Mouse (Mus musculus) heart, adult 2 months (tissue): Measurements from ENCODE around the gene Nr6a1. TPM values are rescaled to one million over a fixed set of nuclear protein-coding genes. Genes with fewer than 3 reads are reported as not detected.

ENCODE experiments used
- DNase-seq, 2 experiments: peaks; one replicate each; pipeline ENCODE4 v3.0.0; 2021
- H3K27ac ChIP-seq: fragments of 200-600 bp; 2 replicates; pipeline ENCODE4 v1.8.1; 2022
- H3K27me3 ChIP-seq: fragments of 200-500 bp; 2 replicates; pipeline ENCODE4 v1.6.1; 2012; ENCODE audit warnings: mild to moderate bottlenecking, low read length, inconsistent platforms, mixed read lengths; ENCODE audit not compliant: control insufficient read depth, insufficient read depth
- H3K36me3 ChIP-seq: fragments of 200-500 bp; 2 replicates; pipeline ENCODE4 v1.6.1; 2012; ENCODE audit warnings: low read length, inconsistent platforms; ENCODE audit not compliant: control insufficient read depth, insufficient read depth
- H3K4me1 ChIP-seq: fragments of 200-500 bp; 2 replicates; pipeline ENCODE4 v1.6.1; 2011; ENCODE audit warnings: low read length; ENCODE audit not compliant: control insufficient read depth, insufficient read depth
- H3K4me3 ChIP-seq: fragments of 200-600 bp; 2 replicates; pipeline ENCODE4 v1.8.1; 2022
- H3K79me2 ChIP-seq: fragments of 200-500 bp; replicated peaks from 2 replicates; pipeline ENCODE4 v1.6.1; 2012; ENCODE audit warnings: mild to moderate bottlenecking, inconsistent platforms, low read length, moderate library complexity, mixed read lengths; ENCODE audit not compliant: control insufficient read depth, insufficient read depth
- H3K9ac ChIP-seq: fragments of 200-500 bp; 2 replicates; pipeline ENCODE4 v1.6.1; 2012; ENCODE audit warnings: low read depth, mild to moderate bottlenecking, control low read depth, inconsistent platforms, low read length, mixed read lengths
- CTCF ChIP-seq: fragments of 200-600 bp; IDR thresholded peaks from 2 replicates; pipeline ENCODE4 v1.8.1; 2022; ENCODE audit warnings: antibody characterized with exemption, mild to moderate bottlenecking, moderate library complexity
- EP300 ChIP-seq: fragments of 200-500 bp; IDR thresholded peaks from 2 replicates; pipeline ENCODE4 v1.6.1; 2011; ENCODE audit warnings: low read depth, low read length, control low read depth; ENCODE audit not compliant: insufficient read depth
- POLR2A ChIP-seq: fragments of 200-500 bp; IDR thresholded peaks from 2 replicates; pipeline ENCODE4 v1.6.1; 2011; ENCODE audit warnings: mild to moderate bottlenecking, low read depth, low read length, control low read depth; ENCODE audit not compliant: insufficient read depth
- WGBS: fragments of 180-500 bp; shearing (Covaris S2); methylation state at CpG from one replicate; pipeline ENCODE4 v1.1.7; 2018; 5-methylcytosine and 5-hydroxymethylcytosine counted together
- intact Hi-C: fragments of 180-260 bp; cut with DNase I; formaldehyde crosslinking; loops from one replicate; pipeline ENCODE4 v1.15.1; 2025
- polyA plus RNA-seq: library from polyadenylated mRNA; depleted of rRNA; stranded (reverse); fragments of >200 nt; gene quantifications from 2 replicates; pipeline ENCODE4 v1.2.3, GENCODE M21; 2012
- total RNA-seq, 2 experiments: library from RNA; stranded (reverse); gene quantifications; 2 replicates each; pipeline ENCODE4 v1.2.3; 2021

The Nr6a1 gene
- total and polyA plus RNA-seq, 3 experiments: 1.2 to 1.4 (median 1.3) TPM

DNA sequence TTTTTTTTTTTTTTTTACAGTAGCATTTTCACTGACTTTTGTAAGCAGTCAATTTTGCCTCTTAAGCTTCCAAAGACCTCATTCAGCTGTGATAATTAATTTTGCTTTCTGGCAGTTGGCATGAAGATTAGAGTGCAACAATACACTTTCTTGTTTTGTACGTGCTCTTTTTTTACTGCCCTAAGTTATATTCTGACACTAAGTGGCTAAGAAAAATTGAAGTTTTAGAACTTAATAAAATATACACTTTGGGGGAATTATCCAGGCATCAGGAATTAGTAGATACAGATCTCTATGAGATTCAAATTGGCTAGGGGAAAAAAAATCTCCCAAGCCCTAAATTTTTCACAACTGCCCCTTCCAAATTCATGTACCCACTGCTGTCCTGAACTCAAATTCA, 144.8 kb downstream of the Nr6a1 start:
- TF ChIP-seq EP300: no peak
- no peak for TF ChIP-seq CTCF
- TF ChIP-seq POLR2A: no peak
- H3K4me1 ChIP-seq: no peaks in the 10 kb centered on the region
- no peaks in the 10 kb centered on the region for H3K27me3 ChIP-seq
- H3K79me2 ChIP-seq: no peaks in the 10 kb centered on the region
- no peak for DNase-seq
- intact Hi-C loops: no loop called here
- no peak overlapping the region for H3K4me3 ChIP-seq
- WGBS: 51% methylated on average over 1 of the region's 1 CpGs
- no peak overlapping the region for H3K9ac ChIP-seq
- H3K27ac ChIP-seq: no peak overlapping the region
- no peaks in the 10 kb centered on the region for H3K36me3 ChIP-seq

DNA sequence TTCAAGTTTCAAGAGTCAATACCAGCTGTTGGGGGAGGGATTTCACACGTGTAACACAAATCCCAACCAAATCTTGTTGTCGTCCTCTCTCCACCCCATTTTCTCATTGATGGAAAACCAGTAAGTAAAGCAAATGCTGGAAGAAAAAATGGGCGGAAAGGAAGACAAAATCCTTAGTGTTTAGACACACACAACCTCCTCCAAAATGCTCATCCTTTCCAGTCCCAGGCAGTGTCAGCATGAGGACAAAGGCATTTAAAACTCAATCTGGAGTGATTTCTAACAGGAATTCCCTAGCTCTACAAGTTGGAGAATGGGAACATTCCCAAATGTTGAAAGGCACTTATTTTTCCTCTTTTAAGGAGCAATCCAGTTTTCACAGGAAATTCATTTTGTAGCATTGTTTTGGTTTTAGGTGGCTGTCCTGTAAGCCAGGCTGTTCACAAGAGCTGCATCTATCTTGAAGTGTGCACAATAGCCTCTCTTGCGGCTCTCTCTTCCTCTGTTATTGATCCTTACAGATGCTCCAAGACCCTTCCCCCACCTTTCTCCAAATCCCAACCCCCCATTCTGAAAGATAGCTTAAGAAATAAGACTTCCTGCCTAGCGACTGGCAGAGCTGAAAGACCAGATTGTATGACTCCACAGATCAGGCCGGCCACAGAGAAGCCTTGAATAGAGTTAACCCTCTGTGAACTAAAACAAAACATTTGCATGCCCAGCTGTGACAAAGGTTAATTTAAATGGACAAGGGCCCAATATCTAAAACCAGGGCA, 145.4 kb downstream of the Nr6a1 start:
- no peak overlapping the region for H3K27ac ChIP-seq
- 26% methylated on average over 6 of the region's 6 CpGs for WGBS
- intact Hi-C loops: no loop called here

DNA sequence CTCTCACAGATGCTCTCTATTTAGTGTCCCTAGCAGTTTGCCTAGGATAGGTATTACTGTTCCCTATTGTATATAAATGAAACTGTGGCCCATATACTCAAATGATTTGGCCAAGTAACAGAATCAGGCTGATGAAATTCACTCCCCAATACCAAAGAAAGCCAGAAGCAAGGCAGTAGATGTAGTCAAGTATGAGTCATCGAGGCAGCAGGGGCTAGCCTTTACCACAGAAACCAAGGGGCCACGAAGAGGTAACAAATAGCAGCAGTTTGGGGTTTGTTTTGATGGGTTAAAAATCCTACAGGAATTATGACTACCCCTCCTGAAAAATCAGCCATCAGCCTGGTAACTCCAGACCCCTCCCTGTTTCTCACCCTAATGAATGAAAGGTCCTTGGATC, 147.5 kb downstream of the Nr6a1 start:
- H3K4me1 ChIP-seq: no peaks in the 10 kb centered on the region
- intact Hi-C loops: no loop called here
- no peak overlapping the region for H3K9ac ChIP-seq
- no peak for DNase-seq
- WGBS: 79% methylated on average over 2 of the region's 2 CpGs
- no peaks in the 10 kb centered on the region for H3K79me2 ChIP-seq
- no peak for TF ChIP-seq CTCF
- no peak for TF ChIP-seq EP300
- no peak for TF ChIP-seq POLR2A
- H3K27me3 ChIP-seq: no peaks in the 10 kb centered on the region
- H3K27ac ChIP-seq: no peak overlapping the region
- no peaks in the 10 kb centered on the region for H3K36me3 ChIP-seq
- no peak overlapping the region for H3K4me3 ChIP-seq

More for the DNA sequence above, 145.4 kb downstream of the Nr6a1 start:
- H3K79me2 ChIP-seq: no peaks in the 10 kb centered on the region
- no peak overlapping the region for H3K9ac ChIP-seq
- no peak overlapping the region for H3K4me3 ChIP-seq
- no peak for DNase-seq
- no peaks in the 10 kb centered on the region for H3K36me3 ChIP-seq
- TF ChIP-seq POLR2A (no peak), EP300 (no peak)
- H3K4me1 ChIP-seq: no peaks in the 10 kb centered on the region
- no peaks in the 10 kb centered on the region for H3K27me3 ChIP-seq

DNA sequence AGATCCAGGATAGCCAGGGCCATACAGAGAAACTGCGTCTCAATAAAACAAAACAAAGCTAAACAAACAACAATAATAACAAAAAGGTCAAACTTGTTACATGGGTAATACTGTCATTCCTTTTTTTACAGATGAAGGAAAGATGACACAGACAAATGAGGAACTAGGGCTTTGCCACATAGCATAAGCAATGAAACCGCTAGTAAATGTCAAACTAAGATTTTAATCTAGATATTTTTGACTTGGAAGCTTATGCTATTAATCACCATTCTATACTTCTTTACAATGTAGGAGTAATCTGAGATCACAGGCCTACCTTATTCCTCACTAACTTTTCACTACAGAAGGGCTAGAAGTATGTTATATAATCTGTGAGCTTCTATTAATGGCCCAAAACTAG, 150.2 kb downstream of the Nr6a1 start:
- no peak for TF ChIP-seq CTCF
- TF ChIP-seq EP300: no peak
- no peak for TF ChIP-seq POLR2A
- Histone ChIP-seq H3K27ac (no peak overlapping the region), H3K9ac (no peak overlapping the region), H3K4me1 (no peaks in the 10 kb centered on the region), H3K79me2 (no peaks in the 10 kb centered on the region), H3K36me3 (no peaks in the 10 kb centered on the region), H3K27me3 (no peaks in the 10 kb centered on the region), H3K4me3 (no peak overlapping the region)
- DNase-seq: no peak
- WGBS: 87% methylated on average over 2 of the region's 2 CpGs
- intact Hi-C loops: no loop called here

DNA sequence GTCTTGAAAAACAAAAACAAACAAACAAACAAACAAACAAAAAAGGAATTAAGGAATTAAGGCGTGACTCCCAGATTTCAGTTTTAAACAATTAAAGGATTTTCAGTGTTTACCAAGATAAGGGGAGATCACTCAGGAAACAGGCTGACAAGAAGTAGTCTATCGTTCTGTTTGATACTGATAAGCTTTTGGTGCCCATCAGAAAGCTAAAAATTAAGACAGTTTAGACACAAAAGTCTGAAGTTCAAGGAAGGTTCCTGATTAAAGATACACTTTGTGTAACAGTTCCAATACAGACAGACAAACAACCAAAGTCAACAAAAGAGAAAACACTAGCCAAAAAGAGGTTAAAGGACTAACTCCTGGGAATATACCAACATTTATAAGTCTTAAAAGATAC, 152.6 kb downstream of the Nr6a1 start:
- no peaks in the 10 kb centered on the region for H3K27me3 ChIP-seq
- TF ChIP-seq CTCF (no peak), POLR2A (no peak), EP300 (no peak)
- no peak overlapping the region for H3K9ac ChIP-seq
- intact Hi-C loops: no loop called here
- no peak overlapping the region for H3K27ac ChIP-seq
- H3K4me3 ChIP-seq: no peak overlapping the region
- no peaks in the 10 kb centered on the region for H3K36me3 ChIP-seq
- no peaks in the 10 kb centered on the region for H3K4me1 ChIP-seq
- no peaks in the 10 kb centered on the region for H3K79me2 ChIP-seq
- 59% methylated on average over 2 of the region's 2 CpGs for WGBS
- no peak for DNase-seq

DNA sequence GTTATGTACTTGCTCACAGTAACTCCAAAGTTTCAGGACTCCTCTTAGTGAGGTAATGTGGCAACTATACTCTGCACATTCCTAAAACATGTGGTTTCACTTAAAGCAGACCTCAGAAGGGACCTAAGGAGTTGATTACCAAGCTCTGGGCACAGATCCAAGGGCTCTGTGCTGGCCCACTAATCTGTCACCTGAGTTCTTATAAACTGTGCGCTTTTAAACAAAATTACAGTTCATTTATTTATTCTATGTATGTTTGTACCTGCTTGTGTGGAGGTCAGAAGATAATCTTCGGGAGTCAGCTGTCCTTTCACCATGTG, 156.1 kb downstream of the Nr6a1 start:
- Histone ChIP-seq H3K36me3 (no peaks in the 10 kb centered on the region), H3K4me3 (no peak overlapping the region), H3K79me2 (no peaks in the 10 kb centered on the region), H3K27ac (no peak overlapping the region), H3K9ac (no peak overlapping the region), H3K27me3 (no peaks in the 10 kb centered on the region), H3K4me1 (no peaks in the 10 kb centered on the region)
- TF ChIP-seq CTCF: no peak
- TF ChIP-seq POLR2A: no peak
- no peak for TF ChIP-seq EP300
- DNase-seq: no peak
- intact Hi-C loops: no loop called here
- 68% methylated on average over 2 of the region's 2 CpGs for WGBS
